Mouse (Mus musculus): ENCODE results near the gene Eif2ak1. TPM values are rescaled to one million over a fixed set of nuclear protein-coding genes. Genes with fewer than 3 reads are reported as not detected.

Gene Eif2ak1
- polyA plus RNA-seq, 1 experiment from 2014 or later = 44.8 TPM

DNA sequence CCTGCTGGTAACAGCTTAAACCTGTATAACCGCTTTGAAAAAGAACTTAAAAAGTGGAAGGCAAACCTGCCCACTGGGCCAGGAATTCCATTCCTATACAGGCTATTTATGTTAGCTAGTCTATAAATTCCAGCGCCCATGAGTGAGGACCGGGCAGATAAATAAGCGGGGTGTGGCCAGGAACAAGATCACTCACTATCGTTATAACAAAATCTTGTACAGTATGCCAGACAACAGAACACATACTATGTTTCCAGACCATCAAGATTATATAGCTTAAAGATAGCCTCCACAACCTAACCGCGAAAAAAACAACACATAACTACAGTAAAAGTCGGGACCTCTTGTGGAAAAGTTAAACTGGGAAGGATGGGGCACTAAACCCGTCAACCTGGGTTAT, 91.3 kb downstream of the Eif2ak1 start:
- Histone ChIP-seq H3K27me3 (no peaks in the 10 kb centered on the region), H3K9me3 (no peaks in the 10 kb centered on the region), H3K9ac (replicated peaks) (peak overlapping the region; percentile 68), H3K36me3 (peaks cover 27% of the 10 kb centered on the region), H3K4me1 (peaks cover 19% of the 10 kb centered on the region), H3K4me2 (replicated peaks) (peak overlapping the region; percentile 80), H3K27ac (replicated peaks) (peak overlapping the region; percentile 79), H3K4me3 (peak overlapping the region; percentile 77)
- no peak for ATAC-seq (ENCODE audit: low FRiP score, low read depth)
- WGBS = 2% methylated on average over 9 of the region's 9 CpGs

DNA sequence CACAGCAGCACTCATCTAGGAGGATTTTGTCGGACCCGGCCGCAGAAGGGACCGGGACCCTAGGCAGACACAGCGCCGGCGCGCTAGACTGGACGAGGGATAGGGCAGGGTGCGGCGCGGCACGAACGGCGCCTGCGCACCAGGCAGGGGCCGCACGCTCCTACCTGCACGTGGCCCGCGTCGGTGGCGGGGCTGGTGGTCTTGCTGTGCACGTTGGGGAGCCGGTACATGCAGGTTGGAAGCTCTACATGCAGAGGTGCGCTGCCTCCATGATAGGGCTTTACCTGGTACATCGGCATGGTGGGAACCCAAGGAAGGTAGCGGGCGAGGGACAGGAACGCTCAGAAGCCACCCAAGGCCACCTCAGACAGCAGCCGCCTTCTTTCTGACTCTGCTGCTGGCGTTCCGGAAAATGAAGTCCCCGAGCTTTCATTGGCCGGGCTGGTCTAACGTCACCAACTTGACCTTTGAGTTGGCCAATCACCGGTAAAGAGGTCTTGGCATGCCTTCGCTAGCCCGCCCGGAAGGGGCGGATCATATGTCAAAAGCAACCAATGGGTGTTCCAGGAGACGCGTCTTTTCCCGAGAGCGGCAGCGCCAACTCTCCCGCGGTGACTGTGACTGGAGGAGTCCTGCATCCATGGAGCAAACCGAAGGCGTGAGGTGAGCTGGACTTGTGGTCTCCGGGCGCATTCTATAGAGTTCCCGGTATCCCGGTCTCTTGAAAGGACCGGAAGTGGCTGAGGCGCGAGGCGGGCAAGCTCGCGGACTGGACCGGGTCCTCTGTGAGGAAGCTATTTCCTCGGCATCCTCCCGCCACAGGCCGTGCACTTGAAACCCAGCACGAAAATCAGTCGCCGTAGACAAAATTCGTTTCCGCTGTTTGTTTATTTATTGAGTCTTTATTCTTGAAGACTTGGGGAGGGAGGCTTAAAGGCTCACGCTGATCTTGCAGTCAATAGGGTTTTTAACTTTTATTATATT, 92.1 kb downstream of the Eif2ak1 start, which contains the start of the genes Aimp2 and Pms2:
Gene Aimp2, minus strand, starts transcription at position 431 of the 984 bp plus-strand sequence.
Gene Pms2, plus strand, starts transcription at position 548 of the 984 bp plus-strand sequence.
- under 1% methylated on average over 70 of the region's 70 CpGs for WGBS
- Histone ChIP-seq H3K4me2 (replicated peaks) (peak within 1 kb of the TSS; percentile 80), H3K4me3 (peak within 1 kb of the TSS; percentile 77), H3K9me3 (no peaks in the 10 kb centered on the region), H3K27me3 (no peaks in the 10 kb centered on the region), H3K27ac (replicated peaks) (peak within 1 kb of the TSS; percentile 79), H3K36me3 (peaks cover 25% of the 10 kb centered on the region), H3K4me1 (peaks cover 19% of the 10 kb centered on the region), H3K9ac (replicated peaks) (peak within 1 kb of the TSS; percentile 68)
- peak; percentile 100 for ATAC-seq (ENCODE audit: low FRiP score, low read depth)

DNA sequence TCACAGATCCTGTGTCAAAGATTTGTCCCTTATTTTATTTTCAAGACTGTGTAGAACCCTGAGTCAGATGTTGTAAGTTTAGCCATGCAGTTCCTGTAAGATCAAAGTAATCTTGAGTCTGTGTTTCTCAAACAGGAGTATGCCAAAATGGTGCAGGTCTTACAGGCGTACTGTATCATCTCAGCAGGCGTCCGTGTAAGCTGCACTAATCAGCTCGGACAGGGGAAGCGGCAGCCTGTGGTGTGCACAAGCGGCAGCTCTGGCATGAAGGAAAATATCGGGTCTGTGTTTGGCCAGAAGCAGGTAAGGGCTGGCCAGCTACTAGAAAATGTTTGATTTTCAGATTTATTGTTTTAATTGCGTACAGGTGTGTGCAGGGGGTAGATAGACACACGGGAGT, 98.6 kb downstream of the Eif2ak1 start:
- Histone ChIP-seq H3K4me3 (no peak overlapping the region), H3K27ac (replicated peaks) (no peak overlapping the region), H3K9me3 (no peaks in the 10 kb centered on the region), H3K4me1 (no peaks in the 10 kb centered on the region), H3K9ac (replicated peaks) (no peak overlapping the region), H3K36me3 (peaks cover 56% of the 10 kb centered on the region), H3K4me2 (replicated peaks) (no peak overlapping the region), H3K27me3 (no peaks in the 10 kb centered on the region)
- WGBS = 92% methylated on average over 9 of the region's 9 CpGs
- ATAC-seq (ENCODE audit: low FRiP score, low read depth) = no peak

DNA sequence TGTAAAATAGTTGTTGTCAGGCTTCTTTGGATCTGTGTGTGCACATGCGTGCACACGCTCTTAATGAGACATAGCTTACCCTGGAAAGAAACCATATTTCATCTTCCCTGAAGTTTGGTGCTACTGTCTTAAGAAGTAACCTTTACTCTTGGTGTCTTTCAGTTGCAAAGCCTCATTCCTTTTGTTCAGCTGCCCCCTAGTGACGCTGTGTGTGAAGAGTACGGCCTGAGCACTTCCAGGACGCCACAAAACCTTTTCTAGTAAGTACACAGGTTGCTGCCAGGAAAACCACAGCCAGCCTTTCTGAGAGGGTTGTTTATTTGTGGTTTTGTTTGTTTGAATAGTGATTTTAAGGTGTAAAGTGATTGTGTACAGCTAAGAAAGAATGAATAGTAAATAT, 99.8 kb downstream of the Eif2ak1 start:
- Histone ChIP-seq H3K4me2 (replicated peaks) (no peak overlapping the region), H3K27me3 (no peaks in the 10 kb centered on the region), H3K4me1 (no peaks in the 10 kb centered on the region), H3K9ac (replicated peaks) (no peak overlapping the region), H3K36me3 (peaks cover 65% of the 10 kb centered on the region), H3K4me3 (no peak overlapping the region), H3K9me3 (no peaks in the 10 kb centered on the region), H3K27ac (replicated peaks) (no peak overlapping the region)
- ATAC-seq (ENCODE audit: low FRiP score, low read depth) = no peak
- WGBS = 53% methylated on average over 5 of the region's 5 CpGs

DNA sequence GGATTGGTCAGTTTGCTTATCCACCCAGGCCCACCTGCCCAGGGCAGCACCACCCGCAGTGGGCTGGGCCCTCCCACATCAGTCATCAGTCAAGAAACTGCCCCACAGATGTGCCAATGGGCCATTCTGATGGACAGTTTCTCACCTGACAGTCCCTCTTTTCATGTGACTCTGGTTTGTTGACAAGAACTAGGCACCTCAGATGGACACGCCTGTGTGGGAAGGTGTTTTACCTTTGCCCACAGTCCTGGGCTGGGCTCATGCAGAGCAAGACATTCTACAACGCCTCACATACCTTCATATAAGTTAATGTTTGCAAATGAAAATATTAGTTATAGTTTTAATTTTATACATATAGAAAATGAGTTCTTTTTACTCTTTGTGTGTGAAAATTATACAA, 100.5 kb downstream of the Eif2ak1 start:
- H3K36me3 ChIP-seq = peaks cover 69% of the 10 kb centered on the region
- H3K9me3 ChIP-seq = no peaks in the 10 kb centered on the region
- H3K9ac ChIP-seq (replicated peaks) = no peak overlapping the region
- WGBS = 94% methylated on average over 3 of the region's 3 CpGs
- H3K4me1 ChIP-seq = no peaks in the 10 kb centered on the region
- H3K4me2 ChIP-seq (replicated peaks) = no peak overlapping the region
- H3K27me3 ChIP-seq = no peaks in the 10 kb centered on the region
- H3K4me3 ChIP-seq = no peak overlapping the region
- no peak for ATAC-seq (ENCODE audit: low FRiP score, low read depth)
- H3K27ac ChIP-seq (replicated peaks) = no peak overlapping the region

DNA sequence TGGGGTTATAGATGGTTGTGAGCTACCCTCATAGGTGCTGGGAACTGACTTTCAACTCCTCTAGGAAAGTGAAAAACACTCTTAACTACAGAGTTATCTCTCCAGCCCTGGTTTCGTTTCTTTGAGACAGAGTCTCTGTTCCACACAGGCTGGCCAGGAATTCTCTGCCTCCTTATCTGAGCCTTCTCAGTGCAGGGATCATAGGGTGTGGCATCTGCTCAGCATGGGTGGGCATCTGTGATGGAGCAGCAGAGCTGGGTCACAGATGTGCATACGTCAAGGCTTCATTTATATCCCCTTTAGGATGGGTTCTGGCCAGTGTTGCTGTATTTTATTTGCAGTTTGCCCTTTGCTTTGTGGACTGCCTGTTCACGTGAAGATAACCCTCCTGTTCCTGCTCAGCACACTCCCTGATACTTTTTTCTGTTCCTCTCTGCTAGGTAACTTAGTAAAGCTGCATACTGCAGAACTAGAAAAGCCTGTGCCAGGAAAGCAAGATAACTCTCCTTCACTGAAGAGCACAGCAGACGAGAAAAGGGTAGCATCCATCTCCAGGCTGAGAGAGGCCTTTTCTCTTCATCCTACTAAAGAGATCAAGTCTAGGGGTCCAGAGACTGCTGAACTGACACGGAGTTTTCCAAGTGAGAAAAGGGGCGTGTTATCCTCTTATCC, 107.3 kb downstream of the Eif2ak1 start:
- Histone ChIP-seq H3K4me3 (no peak overlapping the region), H3K4me1 (no peaks in the 10 kb centered on the region), H3K27ac (replicated peaks) (no peak overlapping the region), H3K4me2 (replicated peaks) (no peak overlapping the region), H3K9ac (replicated peaks) (no peak overlapping the region), H3K9me3 (no peaks in the 10 kb centered on the region), H3K36me3 (peaks cover 79% of the 10 kb centered on the region), H3K27me3 (no peaks in the 10 kb centered on the region)
- no peak for ATAC-seq (ENCODE audit: low FRiP score, low read depth)
- 90% methylated on average over 6 of the region's 6 CpGs for WGBS

DNA sequence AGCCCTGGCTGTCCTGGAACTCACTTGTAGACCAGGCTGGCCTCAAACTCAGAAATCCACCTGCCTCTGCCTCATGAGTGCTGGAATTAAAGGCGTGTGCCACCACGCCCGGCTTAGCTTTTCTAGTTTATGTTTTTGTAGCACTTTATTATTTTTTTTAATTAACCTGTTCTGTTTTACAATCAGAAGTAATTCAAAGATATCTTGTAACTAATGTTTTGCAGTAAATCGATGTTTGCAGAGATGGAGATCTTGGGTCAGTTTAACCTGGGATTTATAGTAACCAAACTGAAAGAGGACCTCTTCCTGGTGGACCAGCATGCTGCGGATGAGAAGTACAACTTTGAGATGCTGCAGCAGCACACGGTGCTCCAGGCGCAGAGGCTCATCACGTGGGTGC, 110.3 kb downstream of the Eif2ak1 start, which contains the start of gene Gm42421:
Gene Gm42421, plus strand, starts transcription at position 301 of the 400 bp plus-strand sequence.
- no peak for ATAC-seq (ENCODE audit: low FRiP score, low read depth)
- WGBS = 96% methylated on average over 8 of the region's 8 CpGs

DNA sequence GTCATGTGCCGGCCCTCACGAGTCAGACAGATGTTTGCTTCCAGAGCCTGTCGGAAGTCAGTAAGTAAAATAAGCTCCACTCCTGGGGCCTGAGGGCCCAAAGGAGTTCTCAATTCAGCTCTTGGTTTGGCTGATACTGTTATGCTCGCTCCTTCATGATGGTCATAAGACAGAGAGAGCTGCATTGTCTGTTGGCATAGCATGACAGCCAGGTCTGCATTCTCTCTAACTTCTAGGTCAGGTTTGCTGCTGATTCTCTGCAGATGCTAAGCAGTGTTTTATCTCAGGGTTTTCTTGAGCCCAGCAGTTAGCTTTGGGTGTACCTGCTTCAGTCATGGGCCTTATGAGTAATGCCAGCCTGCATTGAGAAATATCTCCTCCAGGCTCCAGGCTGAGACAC, 111.7 kb downstream of the Eif2ak1 start:
- no peak overlapping the region for H3K4me2 ChIP-seq (replicated peaks)
- no peak overlapping the region for H3K9ac ChIP-seq (replicated peaks)
- ATAC-seq (ENCODE audit: low FRiP score, low read depth) = no peak
- H3K9me3 ChIP-seq = no peaks in the 10 kb centered on the region
- no peak overlapping the region for H3K27ac ChIP-seq (replicated peaks)
- WGBS = 98% methylated on average over 4 of the region's 4 CpGs
- H3K4me3 ChIP-seq = no peak overlapping the region
- peaks cover 64% of the 10 kb centered on the region for H3K36me3 ChIP-seq
- H3K27me3 ChIP-seq = no peaks in the 10 kb centered on the region
- H3K4me1 ChIP-seq = 0 out of 2 replicates have a peak, but pooled peaks cover 4% of the 10 kb centered on the region

More for the DNA sequence above, 110.3 kb downstream of the Eif2ak1 start, which contains the start of gene Gm42421:
- Histone ChIP-seq H3K9me3 (no peaks in the 10 kb centered on the region), H3K27me3 (no peaks in the 10 kb centered on the region), H3K4me2 (replicated peaks) (no peak within 1 kb of the TSS), H3K4me1 (0 out of 2 replicates have a peak, but pooled peaks cover 4% of the 10 kb centered on the region), H3K27ac (replicated peaks) (no peak within 1 kb of the TSS), H3K9ac (replicated peaks) (no peak within 1 kb of the TSS), H3K36me3 (peaks cover 75% of the 10 kb centered on the region), H3K4me3 (no peak within 1 kb of the TSS)

DNA sequence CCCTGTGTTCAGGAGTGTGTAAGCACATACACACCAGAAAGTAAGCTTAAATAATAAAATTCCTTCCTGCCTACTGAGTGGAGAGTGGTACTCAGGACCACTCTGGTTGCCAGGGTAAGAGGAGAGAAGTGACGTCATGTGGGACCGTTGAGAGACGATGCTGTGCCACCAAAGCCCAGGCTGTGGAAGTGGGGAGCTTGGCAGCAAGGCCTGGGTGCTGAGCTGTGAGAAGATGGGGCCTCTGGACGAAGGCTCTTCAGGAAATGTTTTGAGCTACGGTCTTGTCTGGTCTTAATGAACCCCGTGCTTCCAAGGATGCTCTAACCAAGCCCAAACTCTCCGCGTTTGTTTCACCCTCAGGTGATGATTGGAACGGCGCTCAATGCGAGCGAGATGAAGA, 113.1 kb downstream of the Eif2ak1 start:
- no peak overlapping the region for H3K27ac ChIP-seq (replicated peaks)
- no peaks in the 10 kb centered on the region for H3K27me3 ChIP-seq
- H3K36me3 ChIP-seq = peaks cover 50% of the 10 kb centered on the region
- no peak overlapping the region for H3K4me3 ChIP-seq
- no peak for ATAC-seq (ENCODE audit: low FRiP score, low read depth)
- H3K9ac ChIP-seq (replicated peaks) = no peak overlapping the region
- 94% methylated on average over 12 of the region's 12 CpGs for WGBS
- H3K4me2 ChIP-seq (replicated peaks) = no peak overlapping the region
- 0 out of 2 replicates have a peak, but pooled peaks cover 4% of the 10 kb centered on the region for H3K4me1 ChIP-seq
- H3K9me3 ChIP-seq = no peaks in the 10 kb centered on the region

DNA sequence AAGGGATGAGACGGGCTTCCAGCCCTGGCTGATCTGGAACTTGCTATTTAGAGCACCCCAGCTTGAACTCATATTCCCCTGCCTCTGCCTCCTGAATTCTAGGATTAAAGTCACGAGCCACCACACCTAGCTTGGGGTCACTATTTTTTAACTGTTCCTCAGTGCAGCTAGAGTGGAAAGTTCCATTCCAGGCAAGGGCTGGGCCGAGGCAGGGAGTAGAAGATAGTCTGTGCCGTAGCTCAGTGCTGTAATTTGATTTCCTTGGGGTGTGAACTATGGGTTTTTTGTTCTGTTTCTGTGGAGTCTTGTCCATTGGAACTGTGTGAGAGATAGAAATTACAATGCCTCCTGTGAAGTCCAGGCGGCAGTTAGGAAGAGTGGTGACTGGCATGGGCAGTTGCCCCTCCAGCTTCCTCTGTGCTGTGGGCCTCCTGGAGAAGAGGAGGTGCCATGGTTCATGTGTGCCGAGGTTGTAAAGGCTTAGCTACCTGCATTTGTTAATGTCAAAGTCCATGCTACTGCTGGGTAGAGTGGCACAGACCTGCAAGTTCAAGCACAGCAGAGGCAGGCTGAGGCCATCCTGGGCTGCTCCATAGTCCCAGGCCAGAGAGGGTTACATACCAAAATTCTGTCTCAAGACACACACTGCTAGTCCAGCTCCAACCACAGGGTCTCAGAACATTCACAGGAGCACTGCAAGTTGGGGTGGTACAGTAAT, 114.4 kb downstream of the Eif2ak1 start:
- H3K36me3 ChIP-seq = peaks cover 38% of the 10 kb centered on the region
- H3K4me2 ChIP-seq (replicated peaks) = no peak overlapping the region

DNA sequence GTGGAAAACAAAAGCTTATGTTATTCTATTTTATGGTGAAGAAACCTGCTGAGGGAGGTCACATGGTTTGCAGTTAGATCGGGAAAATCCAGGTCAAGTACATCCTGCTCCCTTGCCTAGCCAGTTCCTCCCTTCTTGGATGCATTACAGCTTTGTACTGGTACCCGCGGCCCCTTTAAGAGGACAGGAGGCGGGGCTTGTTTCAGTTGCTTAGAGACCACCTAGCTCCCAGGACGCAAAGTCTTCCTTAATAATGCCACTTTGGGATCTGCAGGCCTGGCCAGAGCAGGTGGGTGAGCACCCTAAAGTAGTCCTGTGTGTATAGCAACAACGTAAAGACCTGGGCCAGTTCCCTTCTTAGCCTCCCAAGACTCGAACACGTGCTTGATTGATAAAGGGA, 115.2 kb downstream of the Eif2ak1 start, which contains the start of gene Rsph10b:
Gene Rsph10b, plus strand, starts transcription at position 205 of the 400 bp plus-strand sequence.
- Histone ChIP-seq H3K27ac (replicated peaks) (no peak within 1 kb of the TSS), H3K27me3 (no peaks in the 10 kb centered on the region), H3K4me3 (no peak within 1 kb of the TSS), H3K36me3 (peaks cover 38% of the 10 kb centered on the region), H3K4me2 (replicated peaks) (peak within 1 kb of the TSS; percentile 10; the same call in 1 of the 2 replicates), H3K4me1 (0 out of 2 replicates have a peak, but pooled peaks cover 4% of the 10 kb centered on the region), H3K9me3 (no peaks in the 10 kb centered on the region), H3K9ac (replicated peaks) (no peak within 1 kb of the TSS)
- ATAC-seq (ENCODE audit: low FRiP score, low read depth) = no peak
- 10% methylated on average over 8 of the region's 8 CpGs for WGBS

More for the DNA sequence above, 114.4 kb downstream of the Eif2ak1 start:
- Histone ChIP-seq H3K27me3 (no peaks in the 10 kb centered on the region), H3K9ac (replicated peaks) (no peak overlapping the region), H3K4me1 (0 out of 2 replicates have a peak, but pooled peaks cover 4% of the 10 kb centered on the region), H3K4me3 (no peak overlapping the region), H3K27ac (replicated peaks) (no peak overlapping the region), H3K9me3 (no peaks in the 10 kb centered on the region)
- WGBS = 90% methylated on average over 6 of the region's 6 CpGs
- ATAC-seq (ENCODE audit: low FRiP score, low read depth) = no peak

Data from midbrain, embryonic 12.5 days (tissue).